Mouse (Mus musculus) lung, postnatal 25 days (tissue): ENCODE results near the gene Klhl21.
A peak's percentile ranks its signal among the peaks of the same experiment; 100 is the strongest.
"Not testable (repeated sequence)": the region's sequence is repeated elsewhere in the genome, so short reads cannot be mapped to it uniquely, and the experiment has no call there.

Source experiments
- DNase-seq: peaks from one replicate; pipeline ENCODE4 v3.0.0; 2022; ENCODE audit warnings: low spot score

Klhl21 gene

GRCm38 (mm10) chr4:152021568-152022097 is 13.0 kb downstream of the Klhl21 start:
- DNase-seq = no peak

DNA sequence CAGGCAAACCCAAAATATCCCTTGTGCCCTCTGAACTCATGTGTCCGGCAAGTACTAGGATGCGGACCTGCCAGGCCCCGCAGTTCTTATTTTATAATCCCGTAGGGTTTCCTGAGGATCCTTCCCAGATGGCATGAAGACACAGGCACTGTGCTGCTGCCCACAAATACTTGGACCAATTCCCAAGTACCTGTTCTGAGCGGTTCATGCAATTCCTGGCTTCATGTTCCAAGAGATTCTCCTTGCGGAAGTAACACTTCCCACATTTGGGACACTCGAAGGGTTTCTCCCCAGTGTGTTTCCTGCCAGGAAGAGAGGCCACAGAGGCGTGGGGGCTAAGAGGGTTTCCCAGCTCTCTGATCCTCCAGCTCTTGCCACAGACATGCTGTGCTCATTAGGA is 13.9 kb downstream of the Klhl21 start:
- DNase-seq = no peak

DNA sequence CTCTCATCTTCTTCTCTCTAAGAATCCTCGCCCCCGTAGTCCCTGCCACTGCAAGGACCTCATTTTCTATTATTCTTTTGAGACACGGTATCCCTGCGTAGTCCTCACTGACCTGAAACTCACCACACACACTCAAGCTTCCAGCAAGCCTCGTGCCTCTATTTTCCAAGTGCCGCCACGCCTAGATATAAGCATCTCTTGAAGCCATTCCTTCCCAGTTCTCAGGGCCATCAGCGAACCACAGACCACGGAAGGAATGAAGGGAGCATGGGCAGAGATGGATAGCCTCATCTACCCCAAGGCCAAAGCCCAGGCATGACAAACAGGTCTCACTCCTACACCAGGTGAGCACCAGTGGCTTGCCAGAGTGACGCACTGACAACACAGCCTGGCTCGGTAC is 15.9 kb downstream of the Klhl21 start:
- peak; percentile 31 for DNase-seq

- DNase-seq = peak; percentile 30
Observed at GRCm38 (mm10) chr4:152026751-152027508, 18.3 kb downstream of the Klhl21 start.

- peak; percentile 98 for DNase-seq
Observed at GRCm38 (mm10) chr4:152027524-152027923, 18.9 kb downstream of the Klhl21 start, which contains the start of gene Zbtb48. Gene Zbtb48, minus strand, starts transcription at chr4:152027671.

- DNase-seq = no peak
Observed at GRCm38 (mm10) chr4:152028456-152028855, 19.9 kb downstream of the Klhl21 start.

DNA sequence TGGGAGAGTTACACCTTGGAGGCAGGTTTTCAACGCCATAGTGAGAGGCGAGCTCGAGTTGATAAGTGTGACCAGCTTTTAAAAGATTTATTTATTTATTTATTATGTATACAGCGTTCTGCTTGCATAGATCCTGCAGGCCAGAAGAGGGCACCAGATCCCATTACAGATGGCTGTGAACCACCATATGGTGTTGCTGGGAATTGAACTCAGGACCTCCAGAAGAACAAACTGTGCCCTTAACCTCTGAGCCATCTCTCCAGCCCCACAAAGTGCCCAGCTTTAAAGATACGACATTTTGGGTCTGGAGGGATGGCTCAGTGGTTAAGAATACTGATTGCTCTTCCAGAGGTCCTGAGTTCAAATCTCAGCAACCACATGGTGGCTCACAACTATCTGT is 20.5 kb downstream of the Klhl21 start:
- DNase-seq = no peak

DNA sequence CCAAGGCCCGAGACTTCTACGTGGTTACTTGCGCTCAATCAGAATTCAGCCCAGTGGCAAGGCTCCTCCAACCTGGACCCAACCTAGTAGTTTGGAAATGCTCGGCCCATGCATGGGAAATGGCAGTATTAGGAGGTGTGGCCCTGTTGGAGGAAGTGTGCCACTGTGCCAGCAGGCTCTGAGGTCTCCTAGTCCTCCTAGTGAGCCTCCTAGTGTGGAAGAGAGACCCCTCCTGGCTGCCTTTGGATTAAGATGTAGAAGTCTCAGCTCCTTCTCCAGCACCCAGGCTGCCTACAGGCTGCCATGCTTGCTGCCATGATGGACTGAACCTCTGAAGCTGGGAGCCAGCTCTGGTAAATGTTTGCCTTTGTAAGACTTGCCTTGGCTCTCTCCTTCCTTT is 21.4 kb downstream of the Klhl21 start:
- peak; percentile 48 for DNase-seq

DNA sequence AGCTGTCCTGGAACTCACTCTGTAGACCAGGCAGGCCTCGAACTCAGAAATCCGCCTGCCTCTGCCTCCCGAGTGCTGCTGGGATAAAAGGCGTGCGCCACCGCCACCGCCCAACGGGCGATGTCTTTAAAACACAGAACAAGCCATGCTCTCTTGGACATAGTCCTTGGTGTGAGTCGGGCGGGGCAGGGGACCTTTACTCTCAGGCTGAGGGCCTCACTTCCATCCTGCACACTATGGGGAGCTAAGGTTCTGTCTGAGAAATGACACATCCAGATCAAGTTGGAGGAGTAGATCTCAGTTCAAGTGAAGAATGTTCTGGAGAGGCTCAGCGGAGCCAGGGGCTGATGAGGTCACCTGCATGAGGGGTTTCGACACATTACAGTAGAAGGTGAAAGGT is 24.3 kb downstream of the Klhl21 start:
- no peak for DNase-seq

- DNase-seq = not testable (repeated sequence)
Observed at GRCm38 (mm10) chr4:152036464-152036863, 27.9 kb downstream of the Klhl21 start.

DNA sequence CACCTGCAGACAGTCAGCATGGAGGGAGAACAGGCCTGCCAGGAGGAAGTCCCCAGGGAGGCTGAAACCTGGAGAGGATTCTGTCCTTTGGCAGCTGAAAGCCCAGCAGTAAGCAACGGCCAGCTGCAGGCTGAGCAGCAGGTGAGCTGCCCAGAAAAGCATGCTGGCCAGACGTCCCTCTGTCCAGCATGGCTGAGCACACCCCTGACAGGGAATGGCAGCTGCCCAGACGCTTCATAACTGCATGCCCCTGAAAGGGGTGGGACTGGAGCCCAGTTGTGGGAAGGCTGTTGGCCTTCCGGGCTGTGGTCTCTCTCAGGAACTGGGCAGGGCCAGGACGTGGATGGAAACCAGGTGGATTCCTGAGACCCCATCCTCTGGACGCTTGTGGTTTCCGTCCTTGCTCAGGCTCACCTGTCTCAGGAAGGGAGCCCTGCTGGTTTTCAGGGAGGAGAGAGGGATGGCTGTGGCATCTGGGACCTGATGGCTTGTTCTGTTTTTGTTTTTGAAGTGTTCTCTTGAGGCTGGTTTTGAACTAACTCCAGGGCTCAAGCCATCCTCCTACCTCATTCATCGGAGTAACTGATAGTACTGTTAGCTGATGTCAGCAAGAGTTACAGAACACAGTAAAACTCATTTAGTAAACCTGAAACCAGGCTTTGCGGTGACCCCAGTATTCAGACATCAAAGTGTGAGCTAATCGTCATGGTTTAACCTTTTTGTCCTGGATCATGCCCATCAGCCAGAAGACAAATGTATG is 29.8 kb downstream of the Klhl21 start, which contains the start of gene Tas1r1:
Gene Tas1r1, minus strand, starts transcription at position 344 of the 760 bp plus-strand sequence.
- no peak for DNase-seq

- peak; percentile 92 for DNase-seq
Observed at GRCm38 (mm10) chr4:152038985-152039830, 30.6 kb downstream of the Klhl21 start, which contains the start of gene Nol9. Gene Nol9, plus strand, starts transcription at chr4:152039321.

DNA sequence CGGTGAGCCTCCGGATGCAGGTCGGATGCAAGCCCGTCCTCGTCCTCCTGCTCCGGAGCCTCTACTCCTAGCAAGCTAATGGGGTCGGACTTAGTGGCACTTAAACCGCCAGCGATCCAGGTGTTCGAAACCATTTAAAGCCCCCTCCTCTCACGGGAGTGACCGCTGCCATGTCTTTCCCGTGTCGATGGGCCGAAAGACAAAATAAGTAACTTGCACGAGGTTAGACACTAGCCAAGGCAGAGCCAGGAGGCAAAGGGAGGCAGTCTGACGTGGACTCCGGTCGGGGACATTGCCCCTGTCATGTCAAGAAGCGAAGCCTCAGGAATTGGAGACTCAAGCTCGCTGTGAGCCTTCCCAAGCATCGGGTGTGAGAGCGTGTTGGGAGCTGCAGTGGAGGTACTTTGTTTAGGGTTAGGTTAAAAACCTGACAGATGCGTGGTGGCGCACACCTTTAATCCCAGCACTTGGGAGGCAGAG is 31.3 kb downstream of the Klhl21 start:
- DNase-seq = no peak

DNA sequence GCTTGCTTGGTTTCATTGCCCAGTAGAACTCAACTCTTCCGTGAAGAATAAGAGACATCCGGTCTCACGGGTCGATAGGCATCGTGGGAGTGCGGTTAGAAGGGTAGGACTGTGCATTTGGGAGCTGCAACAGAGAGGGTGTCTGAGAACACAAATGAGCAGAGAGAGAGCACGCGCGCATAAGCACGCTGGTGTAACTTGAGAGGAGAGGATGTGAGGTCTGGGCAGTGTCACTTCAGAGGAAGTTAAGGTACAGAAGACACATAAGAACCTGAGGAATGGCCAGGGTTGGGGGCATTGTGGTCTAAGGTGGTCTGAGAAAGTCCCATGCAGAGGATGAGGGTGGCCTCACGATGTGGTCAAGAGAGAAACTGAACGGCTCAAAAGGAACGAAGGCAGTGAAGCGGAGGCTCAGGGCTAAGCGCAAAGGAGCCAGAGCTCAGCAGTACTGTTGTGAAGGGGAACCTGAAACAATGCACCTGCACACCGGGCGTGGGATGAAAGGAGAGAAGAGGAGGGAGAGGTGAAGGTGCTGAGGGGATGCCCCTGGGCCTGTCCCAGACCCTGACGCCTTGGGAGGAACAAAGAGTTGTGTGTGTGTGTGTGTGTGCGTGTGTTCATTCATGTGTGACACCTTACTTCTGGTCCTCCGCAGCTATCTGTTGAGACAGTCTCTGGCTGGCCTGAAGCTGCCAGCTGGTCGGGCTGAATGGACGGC is 33.5 kb downstream of the Klhl21 start:
- no peak for DNase-seq

DNA sequence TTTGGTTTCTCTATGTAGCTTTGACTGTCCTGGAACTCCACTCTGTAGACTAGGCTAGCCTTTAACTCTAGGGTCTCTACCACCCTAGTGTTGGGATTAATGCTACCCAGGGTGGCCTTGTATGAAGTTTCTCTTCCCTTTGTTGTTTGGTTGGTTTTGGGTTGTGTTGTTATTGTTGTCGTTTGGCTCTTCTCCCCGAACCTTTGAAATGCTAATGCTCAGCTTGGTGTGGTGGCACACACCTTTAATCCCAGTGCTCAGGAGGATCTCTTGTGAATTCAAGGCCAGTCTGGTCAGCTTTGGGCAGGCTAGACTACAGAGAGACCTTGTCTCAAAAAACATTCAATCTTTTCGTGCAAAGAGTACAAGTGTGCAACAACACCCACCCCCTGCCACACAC is 34.6 kb downstream of the Klhl21 start:
- DNase-seq = no peak

GRCm38 (mm10) chr4:152044609-152045008 is 36.0 kb downstream of the Klhl21 start:
- no peak for DNase-seq

GRCm38 (mm10) chr4:152062390-152063110 is 53.9 kb downstream of the Klhl21 start:
- no peak for DNase-seq

- no peak for DNase-seq
Observed at GRCm38 (mm10) chr4:152067280-152067679, 58.7 kb downstream of the Klhl21 start.
